Mouse (Mus musculus) c-Kit-negative CD71-positive TER-119-positive erythroid progenitor cells, embryonic 14.5 days (primary cell): Measurements from ENCODE around the gene Olfr474.
"Not testable (repeated sequence)": the region's sequence is repeated elsewhere in the genome, so short reads cannot be mapped to it uniquely, and the experiment has no call there.

Experiments
- DNase-seq: peaks from one replicate; pipeline ENCODE4 v3.0.0-alpha.2; 2013; ENCODE audit warnings: low read depth, low spot score

Olfr474 gene

GRCm38 (mm10) chr7:107954343-107954742 is at the start of gene Olfr474:
Olfr474 (plus strand) TSS chr7:107954643.
- no peak for DNase-seq

GRCm38 (mm10) chr7:107930146-107930545 is 24.3 kb upstream of the Olfr474 start, which contains the start of gene Olfr473:
Olfr473 (plus strand) TSS chr7:107930446.
- no peak for DNase-seq

GRCm38 (mm10) chr7:107952539-107952938 is 1.9 kb upstream of the Olfr474 start:
- not testable (repeated sequence) for DNase-seq

GRCm38 (mm10) chr7:107964503-107964902 is 10.1 kb downstream of the Olfr474 start, which contains the start of gene Olfr476:
Olfr476 (plus strand) TSS chr7:107964803.
- DNase-seq: no peak

- DNase-seq: no peak
Measured at GRCm38 (mm10) chr7:107986393-107986792, 31.9 kb downstream of the Olfr474 start, which contains the start of gene Olfr477. Olfr477 (plus strand) TSS chr7:107986693.
